Mouse (Mus musculus) testis, postnatal 14 days (tissue): Measurements from ENCODE around the gene Olfr1320.

Experiments used
- DNase-seq: peaks from one replicate; pipeline ENCODE4 v3.0.0; 2021; ENCODE audit warnings: low spot score

Olfr1320 gene

DNA sequence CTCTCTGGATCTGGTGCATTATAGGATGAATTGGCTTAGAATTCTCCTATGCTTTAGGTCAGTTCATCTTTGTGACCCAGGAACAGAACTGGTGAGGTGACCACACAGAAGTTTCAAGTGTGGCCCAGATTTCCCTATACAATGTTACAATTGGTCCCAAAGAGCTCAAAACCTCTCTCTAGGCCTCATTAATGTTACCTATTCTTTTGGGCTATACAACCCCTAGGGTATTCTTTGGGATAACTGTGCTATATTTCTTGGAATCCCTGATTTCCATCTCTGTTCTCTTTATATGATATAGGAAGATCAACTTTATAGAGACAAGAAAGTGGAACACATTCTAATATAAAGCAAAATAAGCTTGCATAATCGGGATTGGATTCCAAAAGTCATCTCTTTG is at the start of gene Olfr1320:
TSS of gene Olfr1320 (plus strand) at position 301 of the 400 bp plus-strand sequence.
- no peak for DNase-seq

GRCm38 (mm10) chrX:49627566-49627965 is 44.6 kb upstream of the Olfr1320 start:
- DNase-seq, result no peak

DNA sequence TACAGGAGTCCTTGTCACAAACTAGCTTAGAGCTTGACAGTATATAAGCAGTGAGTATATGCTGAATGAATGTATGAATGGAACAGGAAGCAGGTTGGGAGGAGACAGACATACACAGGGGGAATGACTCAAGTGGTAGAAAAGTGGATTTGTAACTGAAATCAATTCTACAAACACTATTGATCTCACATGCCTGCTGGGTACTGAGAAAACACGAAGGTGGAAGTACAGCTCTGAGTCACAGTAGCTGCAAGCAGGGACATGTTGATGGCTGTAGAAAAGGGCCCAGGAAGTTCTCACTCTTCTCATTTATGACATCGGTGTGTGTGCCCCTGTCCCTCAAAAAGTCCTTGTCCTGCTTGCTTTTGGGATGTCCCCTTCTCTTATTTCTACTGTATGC is 40.9 kb upstream of the Olfr1320 start:
- no peak for DNase-seq

DNA sequence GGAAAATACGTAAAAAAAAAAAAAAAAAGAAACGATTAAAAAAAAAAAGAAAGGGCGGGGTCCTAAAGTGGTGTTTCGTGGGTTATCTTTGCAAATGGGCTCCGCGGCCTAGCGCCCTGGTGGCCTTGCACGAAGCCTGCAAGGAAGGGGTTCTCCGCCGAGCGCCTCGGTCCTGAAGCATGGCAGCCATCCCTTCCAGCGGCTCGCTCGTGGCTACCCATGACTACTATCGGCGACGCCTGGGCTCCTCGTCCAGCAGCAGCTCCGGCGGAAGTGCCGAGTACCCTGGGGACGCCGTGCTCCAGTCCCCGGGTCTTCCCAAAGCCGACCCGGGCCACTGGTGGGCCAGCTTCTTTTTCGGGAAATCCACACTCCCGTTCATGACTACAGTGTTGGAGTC is 11.4 kb upstream of the Olfr1320 start:
- DNase-seq, result peak; percentile 9
